Mouse (Mus musculus) small intestine, adult 2 months (tissue): ENCODE results near the gene Mtch1.

Experiments used
- CTCF ChIP-seq: fragments of 200-500 bp; IDR thresholded peaks from 2 replicates; pipeline ENCODE4 v1.5.1; 2012; ENCODE audit warnings: low read depth, mild to moderate bottlenecking, control low read depth, inconsistent platforms, low read length, moderate library complexity, mixed read lengths; ENCODE audit not compliant: insufficient replicate concordance, insufficient read length; ENCODE audit errors: extremely low read depth
- POLR2A ChIP-seq: fragments of 200-500 bp; IDR thresholded peaks from 2 replicates; pipeline ENCODE4 v1.6.1; 2012; ENCODE audit warnings: low read depth, mild to moderate bottlenecking, control low read depth, inconsistent platforms, low read length, moderate library complexity

- no peak for TF ChIP-seq CTCF
- no peak for TF ChIP-seq POLR2A
Measured at GRCm38 (mm10) chr17:29360761-29361221, 13.1 kb upstream of the Mtch1 start, which contains the start of gene Fgd2.
